Mouse (Mus musculus) liver, postnatal 0 days (tissue): ENCODE data around the gene Nrsn1. TPM values are rescaled to one million over a fixed set of nuclear protein-coding genes. Genes with fewer than 3 reads are reported as not detected.

ENCODE experiments used
- ATAC-seq: fragments of 200-750 bp; cut with Nextera tagmentation; 2 replicates; pipeline ENCODE4 v1.8.0; 2017; ENCODE audit warnings: mild to moderate bottlenecking, moderate library complexity
- DNase-seq: peaks from one replicate; pipeline ENCODE4 v3.0.0-alpha.2; 2016
- H3K27ac ChIP-seq: fragments of 300-500 bp; sonication (generic); 2 replicates; pipeline ENCODE4 v1.5.1; 2014; ENCODE audit warnings: antibody characterized with exemption, moderate library complexity, mild to moderate bottlenecking, low read depth
- H3K27me3 ChIP-seq: fragments of 300-500 bp; sonication (generic); 2 replicates; pipeline ENCODE4 v1.6.1; 2014; ENCODE audit warnings: low read length, control low read depth, mixed read lengths; ENCODE audit not compliant: insufficient read depth
- H3K36me3 ChIP-seq: fragments of 300-500 bp; sonication (generic); replicated peaks from 2 replicates; pipeline ENCODE4 v1.6.1; 2014; ENCODE audit warnings: mild to moderate bottlenecking, control low read depth, low read length, moderate library complexity, mixed read lengths; ENCODE audit not compliant: insufficient read depth
- H3K4me1 ChIP-seq: fragments of 300-500 bp; sonication (generic); 2 replicates; pipeline ENCODE4 v1.6.1; 2014; ENCODE audit warnings: antibody characterized with exemption, mild to moderate bottlenecking, control low read depth; ENCODE audit not compliant: insufficient read depth
- H3K4me2 ChIP-seq: fragments of 300-500 bp; sonication (generic); 2 replicates; pipeline ENCODE4 v1.6.1; 2014; ENCODE audit warnings: low read depth, mild to moderate bottlenecking, low read length, moderate library complexity, mixed read lengths
- H3K4me3 ChIP-seq: fragments of 300-500 bp; sonication (generic); 2 replicates; pipeline ENCODE4 v1.5.1; 2014; ENCODE audit warnings: low read depth, low read length
- H3K9ac ChIP-seq: fragments of 300-500 bp; sonication (generic); replicated peaks from 2 replicates; pipeline ENCODE4 v1.6.1; 2014; ENCODE audit warnings: mild to moderate bottlenecking, moderate library complexity
- H3K9me3 ChIP-seq: fragments of 300-500 bp; sonication (generic); 2 replicates; pipeline ENCODE4 v1.6.1; 2016; ENCODE audit warnings: mild to moderate bottlenecking, control low read depth, low read length, mixed read lengths
- CTCF ChIP-seq: sonication (generic); IDR thresholded peaks from 2 replicates; pipeline ENCODE4 v1.5.1; 2016; ENCODE audit warnings: antibody characterized with exemption, low read depth
- EP300 ChIP-seq: IDR thresholded peaks from 2 replicates; pipeline ENCODE4 v1.6.1; 2016; ENCODE audit warnings: antibody characterized with exemption, low read depth, mild to moderate bottlenecking
- WGBS: fragments of 180-500 bp; shearing (Covaris S2); extraction: QIAGEN DNeasy Blood & Tissue Kit; methylation state at CpG from one replicate; pipeline ENCODE4 v1.1.7; 2014; ENCODE audit not compliant: insufficient replicate concordance; 5-methylcytosine and 5-hydroxymethylcytosine counted together
- polyA plus RNA-seq: library from polyadenylated mRNA; unstranded; fragments of >200 nt; fragmentation: Nextera tagmentation; extraction: Ambion mirVana; gene quantifications from 2 replicates; pipeline ENCODE4 v1.2.1, GENCODE M21; 2015

Gene Nrsn1
- polyA plus RNA-seq, 1 experiment from 2014 or later = not detected

GRCm38 (mm10) chr13:25269569-25270268 lies 583 bp downstream of the Nrsn1 start:
- 3% methylated on average over 42 of the region's 42 CpGs for WGBS
- Histone ChIP-seq H3K27ac (no peak overlapping the region), H3K36me3 (no peaks in the 10 kb centered on the region), H3K4me1 (peaks cover 4% of the 10 kb centered on the region; the same call in 1 of the 2 replicates), H3K9me3 (no peaks in the 10 kb centered on the region), H3K4me2 (peak overlapping the region; percentile 42; the same call in 1 of the 2 replicates), H3K27me3 (no peaks in the 10 kb centered on the region; the same call in 1 of the 2 replicates), H3K4me3 (no peak overlapping the region), H3K9ac (no peak overlapping the region)
- peak; percentile 17 for DNase-seq
- ATAC-seq = no peak
- no peak for TF ChIP-seq EP300
- no peak for TF ChIP-seq CTCF

- no peaks in the 10 kb centered on the region; the same call in 1 of the 2 replicates for H3K27me3 ChIP-seq
- ATAC-seq = no peak
- WGBS = 19% methylated on average over 2 of the region's 2 CpGs
- peak; percentile 52 for DNase-seq
- no peaks in the 10 kb centered on the region for H3K36me3 ChIP-seq
- TF ChIP-seq EP300 (no peak), CTCF (no peak)
- no peak overlapping the region for H3K27ac ChIP-seq
- H3K4me1 ChIP-seq = peaks cover 4% of the 10 kb centered on the region; the same call in 1 of the 2 replicates
- H3K4me3 ChIP-seq = no peak overlapping the region
- no peak overlapping the region for H3K9ac ChIP-seq
- H3K9me3 ChIP-seq = no peaks in the 10 kb centered on the region
- H3K4me2 ChIP-seq = no peak overlapping the region
These were observed 1.3 kb downstream of the Nrsn1 start for GRCm38 (mm10) chr13:25269039-25269438.

GRCm38 (mm10) chr13:25262748-25263147 lies 7.6 kb downstream of the Nrsn1 start:
- TF ChIP-seq EP300 = no peak
- no peak for TF ChIP-seq CTCF
- ATAC-seq (no peak), DNase-seq (no peak)
- no peaks in the 10 kb centered on the region for H3K4me1 ChIP-seq
- no peaks in the 10 kb centered on the region for H3K36me3 ChIP-seq
- no peaks in the 10 kb centered on the region for H3K27me3 ChIP-seq
- WGBS = 71% methylated on average over 4 of the region's 4 CpGs
- no peak overlapping the region for H3K9ac ChIP-seq
- no peak overlapping the region for H3K27ac ChIP-seq
- H3K4me2 ChIP-seq = no peak overlapping the region
- no peak overlapping the region for H3K4me3 ChIP-seq
- no peaks in the 10 kb centered on the region for H3K9me3 ChIP-seq

- H3K27ac ChIP-seq = no peak overlapping the region
- WGBS = 69% methylated on average over 6 of the region's 6 CpGs
- no peak overlapping the region for H3K4me2 ChIP-seq
- TF ChIP-seq CTCF = no peak
- no peak overlapping the region for H3K9ac ChIP-seq
- DNase-seq (no peak), ATAC-seq (no peak)
- no peaks in the 10 kb centered on the region for H3K9me3 ChIP-seq
- H3K36me3 ChIP-seq = no peaks in the 10 kb centered on the region
- no peaks in the 10 kb centered on the region for H3K27me3 ChIP-seq
- no peak overlapping the region for H3K4me3 ChIP-seq
- no peaks in the 10 kb centered on the region for H3K4me1 ChIP-seq
These were observed 12.7 kb downstream of the Nrsn1 start for GRCm38 (mm10) chr13:25257608-25258007.

- no peak for ATAC-seq
These were observed 15.6 kb downstream of the Nrsn1 start for GRCm38 (mm10) chr13:25254478-25255263.

GRCm38 (mm10) chr13:25251893-25252292 lies 18.4 kb downstream of the Nrsn1 start:
- no peak for TF ChIP-seq EP300
- no peak for TF ChIP-seq CTCF
- WGBS = 64% methylated on average over 1 of the region's 1 CpGs

More at GRCm38 (mm10) chr13:25254478-25255263, 15.6 kb downstream of the Nrsn1 start:
- H3K36me3 ChIP-seq = no peaks in the 10 kb centered on the region
- DNase-seq = no peak
- no peak overlapping the region for H3K9ac ChIP-seq
- 73% methylated on average over 9 of the region's 9 CpGs for WGBS
- H3K4me2 ChIP-seq = no peak overlapping the region
- no peaks in the 10 kb centered on the region for H3K27me3 ChIP-seq
- H3K4me1 ChIP-seq = no peaks in the 10 kb centered on the region
- no peak overlapping the region for H3K27ac ChIP-seq
- TF ChIP-seq EP300 (no peak), CTCF (no peak)
- H3K9me3 ChIP-seq = no peaks in the 10 kb centered on the region
- H3K4me3 ChIP-seq = no peak overlapping the region

More at GRCm38 (mm10) chr13:25251893-25252292, 18.4 kb downstream of the Nrsn1 start:
- H3K9ac ChIP-seq = no peak overlapping the region
- no peak overlapping the region for H3K4me2 ChIP-seq
- H3K4me1 ChIP-seq = no peaks in the 10 kb centered on the region
- H3K27ac ChIP-seq = no peak overlapping the region
- no peaks in the 10 kb centered on the region for H3K27me3 ChIP-seq
- no peaks in the 10 kb centered on the region for H3K9me3 ChIP-seq
- H3K4me3 ChIP-seq = no peak overlapping the region
- H3K36me3 ChIP-seq = no peaks in the 10 kb centered on the region
- ATAC-seq (no peak), DNase-seq (no peak)
